Mouse (Mus musculus): ENCODE results near the gene AC124502.3. TPM values are rescaled to one million over a fixed set of nuclear protein-coding genes. Genes with fewer than 3 reads are reported as not detected.
"Not testable (repeated sequence)": the region's sequence is repeated elsewhere in the genome, so short reads cannot be mapped to it uniquely, and the experiment has no call there.

AC124502.3 gene
- total RNA-seq, 2 experiments from 2014 or later, result 1.8 to 2.8 TPM

GRCm38 (mm10) chr19:5083961-5084833 is 45.5 kb downstream of the AC124502.3 start:
- DNase-seq, result no peak

DNA sequence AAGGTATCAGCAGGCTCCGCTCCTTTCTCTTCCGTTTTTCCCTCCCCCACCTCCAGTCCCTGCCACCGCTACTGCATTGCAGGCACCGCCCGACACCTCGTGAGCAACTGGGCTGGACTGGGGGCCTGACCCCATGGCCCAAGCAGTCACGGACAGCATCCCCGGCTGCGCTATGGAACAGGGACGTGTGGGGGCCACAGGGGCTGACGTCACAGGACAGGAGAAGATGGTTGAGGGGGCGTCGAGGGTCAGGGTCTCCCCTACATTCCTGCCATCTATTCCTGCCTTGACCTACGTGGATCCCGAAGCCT is 46.1 kb downstream of the AC124502.3 start:
- no peak for DNase-seq

- DNase-seq, result peak; percentile 75
Measured at GRCm38 (mm10) chr19:5085145-5085863, 46.6 kb downstream of the AC124502.3 start, which contains the start of gene Tmem151a. TSS of gene Tmem151a (minus strand) at chr19:5085531.

DNA sequence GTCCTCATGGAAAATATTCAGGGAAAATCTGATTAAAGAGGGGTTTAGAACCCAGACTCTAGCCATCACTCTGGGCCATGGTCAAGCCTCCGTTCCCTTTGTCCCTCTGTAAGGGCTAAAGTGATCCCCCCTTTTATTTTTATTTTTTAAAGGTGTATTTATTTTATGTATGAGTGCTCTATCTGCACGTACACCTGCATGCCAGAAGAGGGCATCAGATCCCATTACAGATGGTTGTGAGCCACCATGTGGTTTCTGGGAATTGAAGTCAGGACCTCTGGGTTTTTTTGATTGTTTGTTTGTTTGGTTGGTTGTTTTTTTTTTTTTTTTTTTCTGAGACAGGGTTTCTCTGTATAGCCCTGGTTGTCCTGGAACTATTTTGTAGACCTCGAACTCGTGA is 47.8 kb downstream of the AC124502.3 start:
- DNase-seq, result not testable (repeated sequence)

DNA sequence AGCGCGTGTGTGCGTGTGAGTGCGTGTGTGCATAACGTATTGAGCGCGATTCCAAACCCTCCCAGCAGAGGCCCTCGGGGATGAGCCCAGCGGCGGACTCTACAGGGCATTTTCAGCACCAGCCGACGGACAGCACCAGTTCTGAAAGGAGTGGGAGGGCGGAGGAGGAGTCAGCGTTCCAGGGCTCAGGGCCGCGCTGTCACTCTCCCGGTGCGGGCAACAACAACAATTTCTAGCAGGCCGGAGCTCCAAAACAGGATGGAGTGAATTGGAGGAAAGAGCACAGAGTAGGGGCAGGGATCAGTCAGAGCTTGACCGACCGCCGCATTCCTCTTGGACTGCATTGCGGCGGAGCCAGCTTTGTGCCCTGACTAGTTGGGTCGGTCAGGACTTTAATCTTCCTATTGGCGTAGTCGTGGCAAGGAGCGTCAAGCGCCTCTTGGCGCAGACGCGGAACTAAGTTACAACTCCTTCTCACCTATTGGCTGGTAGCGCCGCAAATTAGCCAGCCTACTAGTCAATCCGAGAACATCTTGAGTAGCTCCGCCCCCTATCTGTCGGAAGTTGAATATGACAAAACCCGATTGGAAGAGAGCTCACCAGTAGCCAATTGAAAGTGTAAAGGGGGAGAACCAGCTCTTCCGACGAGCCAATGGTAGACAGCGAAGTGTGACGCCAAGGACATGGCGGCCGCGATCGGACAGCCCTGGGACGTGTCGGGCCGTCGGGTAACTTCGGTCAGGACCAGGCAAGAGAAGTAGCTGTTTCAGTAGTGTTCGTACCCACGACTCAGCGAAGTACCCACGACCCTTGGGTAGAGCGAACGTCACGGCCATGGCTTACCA is 49.4 kb downstream of the AC124502.3 start, which contains the start of gene Yif1a:
Gene Yif1a, plus strand, starts transcription at position 655 of the 845 bp plus-strand sequence.
- peak; percentile 95 for DNase-seq

GRCm38 (mm10) chr19:5089324-5089723 is 50.6 kb downstream of the AC124502.3 start:
- no peak for DNase-seq

DNA sequence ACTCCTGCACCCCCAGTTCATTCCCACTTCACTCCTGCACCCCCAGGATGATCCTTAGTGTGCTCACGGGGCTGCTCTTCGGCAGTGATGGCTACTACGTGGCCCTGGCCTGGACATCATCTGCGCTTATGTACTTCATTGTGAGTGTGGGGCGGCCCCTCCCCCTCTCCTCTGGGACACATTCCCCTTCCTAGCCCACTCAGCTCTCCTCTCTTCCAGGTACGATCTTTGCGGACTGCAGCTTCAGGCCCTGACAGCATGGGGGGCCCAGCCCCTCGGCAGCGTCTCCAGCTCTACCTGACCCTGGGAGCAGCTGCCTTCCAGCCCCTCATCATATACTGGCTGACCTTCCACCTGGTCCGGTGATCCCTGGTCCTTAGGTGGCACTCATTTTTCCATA is 53.4 kb downstream of the AC124502.3 start:
- no peak for DNase-seq

DNA sequence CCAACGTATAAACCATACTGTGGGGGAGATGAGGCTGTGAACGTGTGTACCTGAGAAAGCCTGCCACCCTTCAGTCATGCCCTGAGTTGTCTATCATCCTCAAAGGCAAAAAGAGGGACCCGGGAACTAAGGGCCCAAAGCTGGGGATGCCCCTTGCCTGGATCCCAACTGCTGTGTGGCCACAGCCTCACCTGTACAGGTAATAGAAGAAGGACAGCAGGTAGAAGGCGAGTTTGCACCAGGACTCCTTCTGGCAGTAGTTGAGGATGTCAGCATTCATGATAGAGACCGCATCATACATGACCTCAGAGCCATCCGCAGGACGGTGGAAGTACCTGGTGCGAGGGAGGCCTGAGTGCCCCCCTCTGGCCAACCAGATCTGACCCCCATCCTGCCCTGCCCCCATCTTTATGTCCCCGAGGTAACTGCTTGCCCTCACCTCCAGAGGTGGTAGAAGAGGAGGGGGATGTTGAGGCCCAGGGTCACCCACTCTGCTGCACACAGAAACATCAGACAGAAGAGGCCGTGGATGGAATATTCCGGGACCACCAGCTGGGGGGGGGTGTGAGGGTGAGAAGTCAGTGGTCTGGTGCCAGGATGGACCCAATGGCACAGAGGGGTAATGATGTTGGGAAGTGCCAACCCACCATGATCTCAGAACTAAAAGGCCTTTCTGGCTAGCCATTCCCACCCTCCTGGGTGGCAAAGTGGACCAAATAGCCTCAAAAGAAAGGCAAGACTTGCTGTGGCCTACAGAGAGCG is 55.0 kb downstream of the AC124502.3 start:
- no peak for DNase-seq

DNA sequence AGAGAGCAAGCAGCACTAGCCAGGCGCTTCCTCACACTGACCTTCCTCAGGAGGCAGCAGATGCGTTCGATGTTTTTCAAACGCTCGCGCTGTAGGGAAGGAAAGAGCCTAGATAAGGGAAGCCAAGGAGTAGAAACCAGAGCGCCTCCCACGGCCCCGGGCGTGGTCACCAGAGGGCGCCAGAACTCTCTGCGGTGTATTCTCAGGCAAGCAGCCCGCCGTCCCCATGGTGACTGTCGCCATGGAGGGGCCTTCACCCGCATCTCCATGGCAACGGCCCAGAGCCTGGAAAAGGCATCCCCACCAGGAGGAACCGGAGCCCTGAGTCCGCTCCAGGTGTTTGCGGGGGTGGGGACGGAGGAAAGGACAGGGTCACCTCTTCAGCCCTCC is 55.5 kb downstream of the AC124502.3 start:
- peak; percentile 97 for DNase-seq

DNA sequence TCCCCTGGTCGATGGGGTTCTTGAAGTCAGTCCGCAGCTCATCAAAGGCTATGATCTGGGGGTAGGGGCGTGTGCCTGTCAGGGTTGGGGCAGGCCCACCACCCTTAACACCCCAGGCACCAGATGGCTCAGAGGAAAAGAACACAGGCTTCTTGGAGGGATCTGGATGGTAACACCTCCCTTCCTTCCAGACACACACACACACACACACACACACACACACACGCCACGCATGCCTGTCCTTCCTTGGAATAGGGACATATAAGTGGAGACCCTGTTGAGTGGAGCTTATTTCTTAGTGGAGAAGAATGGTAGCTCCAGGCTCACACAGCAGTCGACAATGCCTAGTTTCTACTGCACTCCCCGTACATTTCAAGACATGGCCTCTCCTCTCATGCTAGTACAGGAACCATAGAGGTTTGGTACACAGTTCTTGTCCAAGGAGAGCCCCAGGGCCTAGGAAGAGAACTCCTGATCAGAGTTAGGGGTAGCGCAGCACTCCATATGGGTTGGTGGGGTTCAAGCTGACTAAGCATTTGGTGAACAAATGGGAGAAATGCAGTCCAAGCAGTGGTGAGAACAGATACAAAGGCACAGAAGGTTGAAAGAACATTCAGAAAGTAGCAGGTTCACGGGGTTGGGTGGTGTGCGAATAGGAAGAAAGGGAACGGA is 56.2 kb downstream of the AC124502.3 start:
- DNase-seq, result no peak

DNA sequence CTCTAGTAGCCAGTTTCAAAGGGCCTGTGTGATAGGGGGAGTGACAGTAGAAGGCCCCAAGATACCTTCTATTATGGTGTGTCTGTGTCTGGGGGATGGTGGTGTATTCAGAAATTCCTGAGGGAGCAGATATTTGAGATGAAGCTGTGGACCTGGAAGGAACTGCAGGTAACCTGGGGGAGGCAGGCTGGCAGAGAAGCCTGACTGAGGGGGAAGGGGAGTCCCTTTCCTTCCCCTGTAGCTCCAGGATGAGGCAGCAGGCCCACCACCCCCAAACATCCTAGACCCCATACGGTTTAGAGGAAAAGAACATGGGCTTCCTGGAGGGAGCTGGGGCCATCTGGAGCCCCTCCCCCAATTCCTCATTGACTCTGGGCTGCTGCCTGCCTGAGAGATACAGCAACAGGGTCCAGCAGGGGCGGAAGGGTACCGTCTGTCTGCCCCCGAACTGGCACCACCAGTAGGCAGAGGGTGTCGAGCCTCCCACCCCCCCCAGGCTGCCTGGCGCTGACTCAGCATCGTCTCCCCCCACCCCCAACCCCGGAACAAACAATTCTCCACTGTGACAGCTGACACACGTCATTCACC is 57.3 kb downstream of the AC124502.3 start:
- no peak for DNase-seq

GRCm38 (mm10) chr19:5097521-5098362 is 59.1 kb downstream of the AC124502.3 start:
- no peak for DNase-seq

GRCm38 (mm10) chr19:5098363-5099143 is 59.9 kb downstream of the AC124502.3 start, which contains the start of gene Cnih2:
TSS of gene Cnih2 (minus strand) at chr19:5098521.
- peak; percentile 82 for DNase-seq

Other genes with a start within 250 kb of the AC124502.3 start
- gene Rbm4, start 245.0 kb upstream of the AC124502.3 start, total RNA-seq (2021), result 10 to 100 TPM; 50.6 to 60.8 TPM
- gene Gm21992, start 227.3 kb upstream of the AC124502.3 start, total RNA-seq (2021), result 10 to 100 TPM; 18.7 to 19.9 TPM
- 10 to 100 TPM; 47.0 to 50.2 TPM for gene Rbm14, start 227.3 kb upstream of the AC124502.3 start, total RNA-seq (2021)
- 100 to 1,000 TPM; 109 to 114 TPM for gene Ccs, start 199.6 kb upstream of the AC124502.3 start, total RNA-seq (2021)
- gene Ccdc87, start 199.5 kb upstream of the AC124502.3 start, total RNA-seq (2021), result under 1 TPM in 1 of 2 experiments, not detected in 1; 0.12 TPM
- 100 to 1,000 TPM; 205 to 216 TPM for gene Ctsf, start 183.8 kb upstream of the AC124502.3 start, total RNA-seq (2021)
- gene Actn3, start 161.0 kb upstream of the AC124502.3 start, total RNA-seq (2021), result 10 to 100 TPM; 70.8 to 96.2 TPM
- 10 to 100 TPM; 12.5 to 13.9 TPM for gene Zdhhc24, start 160.2 kb upstream of the AC124502.3 start, total RNA-seq (2021)
- gene Bbs1, start 132.3 kb upstream of the AC124502.3 start, total RNA-seq (2021), result 10 to 100 TPM in 1 of 2 experiments, 1 to 10 TPM in 1; 7.4 to 10.3 TPM
- 10 to 100 TPM; 74.1 to 83.4 TPM for gene Dpp3, start 110.6 kb upstream of the AC124502.3 start, total RNA-seq (2021)
- gene Peli3, start 95.8 kb upstream of the AC124502.3 start, total RNA-seq (2021), result 1 to 10 TPM; 2.8 to 3.9 TPM
- gene Mrpl11, start 76.7 kb upstream of the AC124502.3 start, total RNA-seq (2021), result 10 to 100 TPM; 72.0 to 75.1 TPM
- under 1 TPM; 0.15 to 0.24 TPM for gene Npas4, start 48.6 kb upstream of the AC124502.3 start, total RNA-seq (2021)
- gene Slc29a2, start 15.0 kb upstream of the AC124502.3 start, total RNA-seq (2021), result 1 to 10 TPM; 3.2 to 5.1 TPM
- gene B4gat1, start 65 bp upstream of the AC124502.3 start, total RNA-seq (2021), result 10 to 100 TPM; 28.7 to 35.7 TPM
- 10 to 100 TPM; 22.1 to 25.4 TPM for gene Brms1, start 2.5 kb downstream of the AC124502.3 start, total RNA-seq (2021)
- gene Rin1, start 11.6 kb downstream of the AC124502.3 start, total RNA-seq (2021), result 1 to 10 TPM; 1.7 to 3.7 TPM
- 10 to 100 TPM; 28.1 to 37.5 TPM for gene Cd248, start 29.2 kb downstream of the AC124502.3 start, total RNA-seq (2021)
- 1 to 10 TPM; 2.4 to 3.2 TPM for gene Tmem151a, start 46.6 kb downstream of the AC124502.3 start, total RNA-seq (2021)
- 10 to 100 TPM; 88.3 to 96.8 TPM for gene Yif1a, start 49.6 kb downstream of the AC124502.3 start, total RNA-seq (2021)
- 1 to 10 TPM; 5.0 to 5.1 TPM for gene Cnih2, start 59.6 kb downstream of the AC124502.3 start, total RNA-seq (2021)
- 100 to 1,000 TPM; 179 to 197 TPM for gene Rab1b, start 68.2 kb downstream of the AC124502.3 start, total RNA-seq (2021)
- gene Klc2, start 79.7 kb downstream of the AC124502.3 start, total RNA-seq (2021), result 10 to 100 TPM; 28.0 to 40.2 TPM
- 10 to 100 TPM; 23.3 to 28.7 TPM for gene Pacs1, start 234.2 kb downstream of the AC124502.3 start, total RNA-seq (2021)